Mouse (Mus musculus) spleen, adult 2 months (tissue): ENCODE measurements around the gene Ppm1n.

Experiments
- CTCF ChIP-seq: fragments of 200-500 bp; IDR thresholded peaks from 2 replicates; pipeline ENCODE4 v1.5.1; 2011; ENCODE audit warnings: mild to moderate bottlenecking, inconsistent platforms; ENCODE audit not compliant: insufficient read depth, insufficient read length, insufficient replicate concordance; ENCODE audit errors: extremely low read depth
- POLR2A ChIP-seq: fragments of 200-500 bp; IDR thresholded peaks from 2 replicates; pipeline ENCODE4 v1.6.1; 2011; ENCODE audit warnings: low read depth, low read length, inconsistent platforms

GRCm38 (mm10) chr7:19240905-19241463 lies 38.9 kb downstream of the Ppm1n start:
- no peak for TF ChIP-seq POLR2A
- TF ChIP-seq CTCF = no peak
